Mouse (Mus musculus): ENCODE results near the gene Kcnk5. TPM values are rescaled to one million over a fixed set of nuclear protein-coding genes. Genes with fewer than 3 reads are reported as not detected.

Gene Kcnk5
- total and polyA plus RNA-seq, 3 experiments: 9.3 to 10.9 TPM; not detected in 1

GRCm38 (mm10) chr14:20223253-20223652 lies 41.6 kb upstream of the Kcnk5 start:
- Histone ChIP-seq H3K4me1 (ENCODE audit: control insufficient read depth in 1 of 2, insufficient read depth in 2 of 2, low read length in 2 of 2) (peaks cover 0 to 3% of the 10 kb centered on the region in 2 experiments; a peak in 1 of 4 replicates), H3K9me3 (replicated peaks; ENCODE audit: insufficient read depth, low read length) (no peaks in the 10 kb centered on the region), H3K27ac (ENCODE audit: control insufficient read depth, low read depth, low read length) (no peak overlapping the region), H3K27me3 (ENCODE audit: control insufficient read depth in 1 of 2, insufficient read depth in 2 of 2, low read length in 2 of 2) (peaks cover 0 to 3% of the 10 kb centered on the region in 2 experiments; a peak in 2 of 4 replicates), H3K9ac (ENCODE audit: control insufficient read depth, low read depth, low read length, poor library complexity, severe bottlenecking) (no peak overlapping the region), H3K36me3 (ENCODE audit: control insufficient read depth in 1 of 2, insufficient read depth in 2 of 2, low read length in 2 of 2) (no peaks in the 10 kb centered on the region), H3K4me3 (ENCODE audit: control insufficient read depth in 1 of 2, insufficient read depth in 1 of 2, low read depth in 2 of 2, low read length in 2 of 2) (no peak overlapping the region), H3K79me2 (ENCODE audit: control insufficient read depth, insufficient read depth, low read length, poor library complexity) (no peaks in the 10 kb centered on the region)
- DNase-seq (ENCODE audit: low read depth, low spot score): no peak
- no peak for TF ChIP-seq POLR2AphosphoS5 (IDR thresholded peaks at IDR 0.05; ENCODE audit: borderline replicate concordance, low read depth, low read length)
- TF ChIP-seq EP300 (IDR thresholded peaks at IDR 0.05; ENCODE audit: low read depth in 1 of 2, low read length in 2 of 2): no peak
- TF ChIP-seq E2F4 (IDR thresholded peaks at IDR 0.05; ENCODE audit: borderline replicate concordance, low read depth, low read length): no peak
- no peak for TF ChIP-seq BHLHE40 (IDR thresholded peaks at IDR 0.05; ENCODE audit: borderline replicate concordance, low read depth, low read length)
- no peak for TF ChIP-seq NRF1 (IDR thresholded peaks at IDR 0.05; ENCODE audit: insufficient read depth, low read depth, low read length, poor library complexity, severe bottlenecking)
- no peak for TF ChIP-seq ETS1 (IDR thresholded peaks at IDR 0.05; ENCODE audit: low read depth, low read length)
- no peak for TF ChIP-seq HCFC1 (IDR thresholded peaks at IDR 0.05; ENCODE audit: low read depth, low read length)
- no peak for TF ChIP-seq GABPA (IDR thresholded peaks at IDR 0.05; ENCODE audit: low read depth, low read length)
- no peak for TF ChIP-seq CHD2 (IDR thresholded peaks at IDR 0.05; ENCODE audit: low read length)
- TF ChIP-seq MEF2A (IDR thresholded peaks at IDR 0.05; ENCODE audit: extremely low read depth, insufficient replicate concordance, low read depth, low read length, poor library complexity, severe bottlenecking): no peak
- TF ChIP-seq ELF1 (IDR thresholded peaks at IDR 0.05; ENCODE audit: low read depth, low read length): no peak
- no peak for TF ChIP-seq NELFE (IDR thresholded peaks at IDR 0.05; ENCODE audit: low read depth, low read length)
- no peak for TF ChIP-seq POLR2A (IDR thresholded peaks at IDR 0.05; ENCODE audit: control insufficient read depth in 1 of 2, insufficient read depth in 1 of 2, low read depth in 1 of 2, low read length in 2 of 2, poor library complexity in 1 of 2)
- no peak for TF ChIP-seq USF2 (IDR thresholded peaks at IDR 0.05; ENCODE audit: borderline replicate concordance in 1 of 2, insufficient read depth in 1 of 2, low read depth in 1 of 2, low read length in 2 of 2)
- no peak for TF ChIP-seq TBP (IDR thresholded peaks at IDR 0.05; ENCODE audit: low read depth, low read length)
- no peak for TF ChIP-seq TCF12 (IDR thresholded peaks at IDR 0.05; ENCODE audit: low read depth, low read length)
- TF ChIP-seq SMC3 (IDR thresholded peaks at IDR 0.05; ENCODE audit: low read depth, low read length): no peak
- TF ChIP-seq ZNF384 (IDR thresholded peaks at IDR 0.05; ENCODE audit: low read depth, low read length): no peak
- TF ChIP-seq ZC3H11A (IDR thresholded peaks at IDR 0.05; ENCODE audit: low read depth, low read length): no peak
- TF ChIP-seq KAT2A (conservative IDR thresholded peaks at IDR 0.05; ENCODE audit: low read depth, low read length): no peak

- H3K79me2 ChIP-seq (ENCODE audit: control insufficient read depth, insufficient read depth, low read length, poor library complexity): no peaks in the 10 kb centered on the region
- no peaks in the 10 kb centered on the region for H3K36me3 ChIP-seq (ENCODE audit: control insufficient read depth in 1 of 2, insufficient read depth in 2 of 2, low read length in 2 of 2)
- TF ChIP-seq TAL1 (IDR thresholded peaks at IDR 0.05; ENCODE audit: low read length) (no peak), MEF2A (IDR thresholded peaks at IDR 0.05; ENCODE audit: extremely low read depth, insufficient replicate concordance, low read depth, low read length, poor library complexity, severe bottlenecking) (no peak), NELFE (IDR thresholded peaks at IDR 0.05; ENCODE audit: low read depth, low read length) (no peak), GATA1 (IDR thresholded peaks at IDR 0.05; ENCODE audit: low read depth, low read length) (no peak), BHLHE40 (IDR thresholded peaks at IDR 0.05; ENCODE audit: borderline replicate concordance, low read depth, low read length) (no peak), MYB (IDR thresholded peaks at IDR 0.05; ENCODE audit: low read depth, low read length) (no peak)
- no peak overlapping the region for H3K27ac ChIP-seq (ENCODE audit: control insufficient read depth, low read depth, low read length)
- H3K4me3 ChIP-seq (ENCODE audit: control insufficient read depth in 1 of 2, insufficient read depth in 1 of 2, low read depth in 2 of 2, low read length in 2 of 2): no peak overlapping the region
- no peak for DNase-seq (ENCODE audit: low read depth, low spot score)
- no peak overlapping the region for H3K9ac ChIP-seq (ENCODE audit: control insufficient read depth, low read depth, low read length, poor library complexity, severe bottlenecking)
- H3K27me3 ChIP-seq (ENCODE audit: control insufficient read depth in 1 of 2, insufficient read depth in 2 of 2, low read length in 2 of 2): no peaks in the 10 kb centered on the region; a peak in 1 of 4 replicates
- peaks cover 0 to 3% of the 10 kb centered on the region in 2 experiments; a peak in 1 of 4 replicates for H3K4me1 ChIP-seq (ENCODE audit: control insufficient read depth in 1 of 2, insufficient read depth in 2 of 2, low read length in 2 of 2)
- no peaks in the 10 kb centered on the region for H3K9me3 ChIP-seq (replicated peaks; ENCODE audit: insufficient read depth, low read length)
Measured at GRCm38 (mm10) chr14:20221083-20221482, 39.5 kb upstream of the Kcnk5 start.

All from MEL (cell line).